Mouse (Mus musculus): ENCODE data around the gene Agmat. TPM values are rescaled to one million over a fixed set of nuclear protein-coding genes. Genes with fewer than 3 reads are reported as not detected.

The Agmat gene
- total RNA-seq, 2 experiments from 2014 or later, result 2.0 to 2.7 TPM

- no peak for TF ChIP-seq CTCF (IDR thresholded peaks at IDR 0.05)
- Histone ChIP-seq H3K4me3 (no peak overlapping the region), H3K27ac (no peak overlapping the region)
- intact Hi-C loops (cut with DNase I), result no loop called here
- no peak for DNase-seq (ENCODE audit: extremely low spot score in 1 of 2, low spot score in 2 of 2)
Observed at GRCm38 (mm10) chr4:141736856-141737255, 9.6 kb upstream of the Agmat start.

- Histone ChIP-seq H3K4me3 (no peak overlapping the region), H3K27ac (no peak overlapping the region)
- intact Hi-C loops (cut with DNase I), result no loop called here
- no peak for DNase-seq (ENCODE audit: extremely low spot score in 1 of 2, low spot score in 2 of 2)
- TF ChIP-seq CTCF (IDR thresholded peaks at IDR 0.05), result no peak
Observed at GRCm38 (mm10) chr4:141738015-141738414, 8.5 kb upstream of the Agmat start.

GRCm38 (mm10) chr4:141741856-141742255, 4.6 kb upstream of the Agmat start:
- DNase-seq (ENCODE audit: extremely low spot score in 1 of 2, low spot score in 2 of 2), result no peak
- no peak for TF ChIP-seq CTCF (IDR thresholded peaks at IDR 0.05)
- H3K4me3 ChIP-seq, result no peak overlapping the region
- intact Hi-C loops (cut with DNase I), result no loop called here
- no peak overlapping the region for H3K27ac ChIP-seq

- no peak for TF ChIP-seq CTCF (IDR thresholded peaks at IDR 0.05)
- Histone ChIP-seq H3K27ac (no peak overlapping the region), H3K4me3 (no peak overlapping the region)
- no peak for DNase-seq (ENCODE audit: extremely low spot score in 1 of 2, low spot score in 2 of 2)
- intact Hi-C loops (cut with DNase I), result no loop called here
Observed at GRCm38 (mm10) chr4:141742381-141742780, 4.1 kb upstream of the Agmat start.

GRCm38 (mm10) chr4:141749557-141749956, 3.1 kb downstream of the Agmat start:
- intact Hi-C loops (cut with DNase I), result no loop called here
- no peak overlapping the region for H3K27ac ChIP-seq
- H3K4me3 ChIP-seq, result no peak overlapping the region
- DNase-seq (ENCODE audit: extremely low spot score in 1 of 2, low spot score in 2 of 2), result no peak
- no peak for TF ChIP-seq CTCF (IDR thresholded peaks at IDR 0.05)

- no peak for TF ChIP-seq CTCF (IDR thresholded peaks at IDR 0.05)
- no peak overlapping the region for H3K27ac ChIP-seq
- intact Hi-C loops (cut with DNase I), result no loop called here
Observed at GRCm38 (mm10) chr4:141750826-141751225, 4.4 kb downstream of the Agmat start.

GRCm38 (mm10) chr4:141751419-141752075, 5.1 kb downstream of the Agmat start:
- no peak for TF ChIP-seq CTCF (IDR thresholded peaks at IDR 0.05)
- no peak overlapping the region for H3K27ac ChIP-seq
- no peak overlapping the region for H3K4me3 ChIP-seq
- intact Hi-C loops (cut with DNase I), result no loop called here
- DNase-seq (ENCODE audit: extremely low spot score in 1 of 2, low spot score in 2 of 2), result no peak

More at GRCm38 (mm10) chr4:141750826-141751225, 4.4 kb downstream of the Agmat start:
- no peak for DNase-seq (ENCODE audit: extremely low spot score in 1 of 2, low spot score in 2 of 2)
- no peak overlapping the region for H3K4me3 ChIP-seq

- intact Hi-C loops (cut with DNase I), result no loop called here
- DNase-seq (ENCODE audit: extremely low spot score in 1 of 2, low spot score in 2 of 2), result no peak
- Histone ChIP-seq H3K27ac (no peak overlapping the region), H3K4me3 (no peak overlapping the region)
- no peak for TF ChIP-seq CTCF (IDR thresholded peaks at IDR 0.05)
Observed at GRCm38 (mm10) chr4:141752076-141752421, 5.6 kb downstream of the Agmat start.

- no peak for TF ChIP-seq CTCF (IDR thresholded peaks at IDR 0.05)
- no peak for DNase-seq (ENCODE audit: extremely low spot score in 1 of 2, low spot score in 2 of 2)
- no peak overlapping the region for H3K4me3 ChIP-seq
- H3K27ac ChIP-seq, result no peak overlapping the region
- intact Hi-C loops (cut with DNase I), result no loop called here
Observed at GRCm38 (mm10) chr4:141755375-141755930, 9.0 kb downstream of the Agmat start.

GRCm38 (mm10) chr4:141757124-141757523, 10.7 kb downstream of the Agmat start:
- TF ChIP-seq CTCF (IDR thresholded peaks at IDR 0.05), result no peak
- intact Hi-C loops (cut with DNase I), result no loop called here
- no peak for DNase-seq (ENCODE audit: extremely low spot score in 1 of 2, low spot score in 2 of 2)
- Histone ChIP-seq H3K4me3 (no peak overlapping the region), H3K27ac (no peak overlapping the region)

- no peak overlapping the region for H3K27ac ChIP-seq
- intact Hi-C loops (cut with DNase I), result no loop called here
- H3K4me3 ChIP-seq, result no peak overlapping the region
- TF ChIP-seq CTCF (IDR thresholded peaks at IDR 0.05), result no peak
- no peak for DNase-seq (ENCODE audit: extremely low spot score in 1 of 2, low spot score in 2 of 2)
Observed at GRCm38 (mm10) chr4:141758874-141759542, 12.5 kb downstream of the Agmat start.

GRCm38 (mm10) chr4:141760942-141761341, 14.5 kb downstream of the Agmat start:
- DNase-seq (ENCODE audit: extremely low spot score in 1 of 2, low spot score in 2 of 2), result no peak
- no peak for TF ChIP-seq CTCF (IDR thresholded peaks at IDR 0.05)
- H3K4me3 ChIP-seq, result no peak overlapping the region
- no peak overlapping the region for H3K27ac ChIP-seq
- intact Hi-C loops (cut with DNase I), result no loop called here

Measured in left cerebral cortex, adult 2 months (tissue).